Mouse (Mus musculus) telencephalon, adult 2 months (tissue): ENCODE results near the gene Fthl17c.
"Not testable (repeated sequence)": the region's sequence is repeated elsewhere in the genome, so short reads cannot be mapped to it uniquely, and the experiment has no call there.

ENCODE experiments used
- DNase-seq: peaks from one replicate; pipeline ENCODE4 v3.0.0-alpha.2; 2011; ENCODE audit warnings: low read depth, low spot score

Fthl17c gene

GRCm38 (mm10) chrX:8976459-8976858, at the start of gene Fthl17c:
Gene Fthl17c, minus strand, starts transcription at chrX:8976559.
- DNase-seq: not testable (repeated sequence)

- no peak for DNase-seq
These were observed 43.1 kb upstream of the Fthl17c start for GRCm38 (mm10) chrX:9019481-9019880.

- DNase-seq: no peak
These were observed 39.7 kb upstream of the Fthl17c start for GRCm38 (mm10) chrX:9016079-9016478.

- not testable (repeated sequence) for DNase-seq
These were observed 10.3 kb upstream of the Fthl17c start, which contains the start of gene Fthl17d for GRCm38 (mm10) chrX:8986655-8987054. Gene Fthl17d, minus strand, starts transcription at chrX:8986755.

- DNase-seq: not testable (repeated sequence)
These were observed 11.7 kb downstream of the Fthl17c start for GRCm38 (mm10) chrX:8964618-8965017.

- DNase-seq: not testable (repeated sequence)
These were observed 13.5 kb downstream of the Fthl17c start, which contains the start of gene Fthl17b for GRCm38 (mm10) chrX:8962875-8963274. Gene Fthl17b, minus strand, starts transcription at chrX:8962975.

- peak; percentile 23 for DNase-seq
These were observed 28.1 kb downstream of the Fthl17c start for GRCm38 (mm10) chrX:8948130-8948805.

- DNase-seq: no peak
These were observed 32.3 kb downstream of the Fthl17c start for GRCm38 (mm10) chrX:8944041-8944440.

GRCm38 (mm10) chrX:8927308-8927707, 49.1 kb downstream of the Fthl17c start:
- no peak for DNase-seq
